Mouse (Mus musculus): Measurements from ENCODE around the gene Ctnnd1. TPM values are rescaled to one million over a fixed set of nuclear protein-coding genes. Genes with fewer than 3 reads are reported as not detected.

Ctnnd1 gene
- polyA plus RNA-seq, 1 experiment from 2014 or later, result 35.7 TPM

- WGBS, result 2% methylated on average over 39 of the region's 39 CpGs
- H3K4me1 ChIP-seq, result peaks cover 22% of the 10 kb centered on the region
Observed at GRCm38 (mm10) chr2:84669828-84670568, 19.4 kb upstream of the Ctnnd1 start.

DNA sequence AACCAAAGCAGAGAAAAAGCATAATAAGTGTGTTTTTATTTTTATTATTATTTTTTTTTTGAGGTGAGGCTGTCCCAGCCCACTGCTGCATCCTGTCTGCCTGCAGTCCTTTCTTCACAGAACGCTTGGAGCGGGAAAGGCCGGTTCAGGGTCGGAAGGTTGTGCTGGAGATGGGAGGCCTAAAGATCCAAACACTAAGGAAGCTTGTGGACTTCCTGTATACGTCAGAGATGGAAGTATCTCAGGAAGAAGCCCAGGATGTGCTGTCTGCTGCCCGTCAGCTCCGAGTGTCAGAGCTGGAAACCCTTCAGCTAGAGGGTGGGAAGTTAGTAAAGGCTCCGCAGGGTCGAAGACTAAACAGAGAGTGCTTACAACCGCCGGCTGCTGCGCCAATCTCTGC lies 15.5 kb upstream of the Ctnnd1 start:
- H3K4me2 ChIP-seq (replicated peaks), result no peak overlapping the region
- no peak for ATAC-seq (replicated peaks)
- H3K4me3 ChIP-seq, result no peak overlapping the region
- H3K9me3 ChIP-seq, result no peaks in the 10 kb centered on the region
- H3K27ac ChIP-seq (replicated peaks), result no peak overlapping the region
- no peak overlapping the region for H3K9ac ChIP-seq (replicated peaks)
- H3K27me3 ChIP-seq, result no peaks in the 10 kb centered on the region
- H3K4me1 ChIP-seq, result peaks cover 18% of the 10 kb centered on the region
- peaks cover 11% of the 10 kb centered on the region; the same call in 1 of the 2 replicates for H3K36me3 ChIP-seq
- WGBS, result 73% methylated on average over 12 of the region's 12 CpGs

More at GRCm38 (mm10) chr2:84669828-84670568, 19.4 kb upstream of the Ctnnd1 start:
- Histone ChIP-seq H3K36me3 (peaks cover 30% of the 10 kb centered on the region), H3K9me3 (no peaks in the 10 kb centered on the region), H3K27ac (replicated peaks) (peak overlapping the region; percentile 92), H3K4me3 (peak overlapping the region; percentile 98), H3K4me2 (replicated peaks) (peak overlapping the region; percentile 80), H3K9ac (replicated peaks) (peak overlapping the region; percentile 93), H3K27me3 (no peaks in the 10 kb centered on the region)
- peak; percentile 76 for ATAC-seq (replicated peaks)

GRCm38 (mm10) chr2:84662866-84663265 lies 12.3 kb upstream of the Ctnnd1 start:
- WGBS, result 24% methylated on average over 2 of the region's 2 CpGs

DNA sequence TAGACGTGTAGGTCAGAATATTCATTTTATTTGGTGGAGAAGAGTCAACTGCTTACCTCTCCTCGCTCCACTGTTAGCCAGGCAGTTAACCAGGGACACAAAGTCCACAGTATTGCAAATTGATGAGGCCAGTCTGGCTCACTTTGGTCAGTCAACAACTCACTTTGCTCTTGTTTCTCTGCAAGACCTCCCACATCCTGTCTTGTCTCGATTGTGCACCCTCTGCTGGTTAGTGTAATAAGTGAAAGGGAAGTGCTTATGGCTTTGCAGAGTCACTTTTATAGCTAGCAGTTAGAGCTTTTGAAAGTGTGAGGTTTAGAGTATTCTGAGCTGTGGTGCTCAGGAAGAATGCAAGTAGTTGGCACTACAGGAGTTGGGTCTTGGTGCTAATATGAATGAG lies 9.7 kb upstream of the Ctnnd1 start:
- Histone ChIP-seq H3K36me3 (no peaks in the 10 kb centered on the region), H3K27ac (replicated peaks) (no peak overlapping the region), H3K27me3 (no peaks in the 10 kb centered on the region), H3K9ac (replicated peaks) (no peak overlapping the region), H3K4me2 (replicated peaks) (no peak overlapping the region), H3K9me3 (no peaks in the 10 kb centered on the region), H3K4me3 (no peak overlapping the region), H3K4me1 (no peaks in the 10 kb centered on the region)
- WGBS, result 73% methylated on average over 3 of the region's 3 CpGs
- ATAC-seq (replicated peaks), result no peak

More at GRCm38 (mm10) chr2:84662866-84663265, 12.3 kb upstream of the Ctnnd1 start:
- no peaks in the 10 kb centered on the region for H3K36me3 ChIP-seq
- no peak overlapping the region for H3K4me3 ChIP-seq
- no peak overlapping the region for H3K27ac ChIP-seq (replicated peaks)
- H3K9me3 ChIP-seq, result no peaks in the 10 kb centered on the region
- no peaks in the 10 kb centered on the region for H3K27me3 ChIP-seq
- no peak overlapping the region for H3K9ac ChIP-seq (replicated peaks)
- H3K4me1 ChIP-seq, result no peaks in the 10 kb centered on the region
- ATAC-seq (replicated peaks), result no peak
- no peak overlapping the region for H3K4me2 ChIP-seq (replicated peaks)

GRCm38 (mm10) chr2:84658806-84659205 lies 8.2 kb upstream of the Ctnnd1 start, which contains the start of gene Btbd18:
Btbd18 (plus strand) TSS chr2:84659079.
- Histone ChIP-seq H3K4me2 (replicated peaks) (no peak within 1 kb of the TSS), H3K27ac (replicated peaks) (no peak within 1 kb of the TSS), H3K4me3 (no peak within 1 kb of the TSS), H3K4me1 (no peaks in the 10 kb centered on the region), H3K9ac (replicated peaks) (no peak within 1 kb of the TSS), H3K9me3 (no peaks in the 10 kb centered on the region), H3K27me3 (no peaks in the 10 kb centered on the region), H3K36me3 (no peaks in the 10 kb centered on the region)
- no peak for ATAC-seq (replicated peaks)
- WGBS, result 93% methylated on average over 32 of the region's 32 CpGs

DNA sequence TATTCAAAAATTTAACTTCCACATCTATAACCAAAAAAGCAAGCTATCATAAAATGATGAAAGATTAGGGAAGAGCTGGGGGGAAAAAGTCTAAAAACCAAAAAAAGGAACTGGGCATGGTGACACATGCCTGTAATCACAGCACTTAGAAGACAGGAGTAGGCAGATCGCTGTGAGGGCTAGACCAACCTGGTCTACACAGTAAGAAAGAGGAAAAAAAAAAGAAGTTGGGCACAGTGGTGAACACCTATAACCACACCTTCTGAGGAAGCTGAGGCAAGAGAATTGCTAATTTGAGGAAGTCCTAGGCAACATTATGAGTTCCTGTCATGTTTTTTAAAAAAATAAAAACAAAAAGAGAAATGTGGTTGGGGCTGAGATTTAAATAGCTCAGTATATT lies 5.3 kb upstream of the Ctnnd1 start:
- H3K4me3 ChIP-seq, result no peak overlapping the region
- H3K9ac ChIP-seq (replicated peaks), result no peak overlapping the region
- no peak overlapping the region for H3K27ac ChIP-seq (replicated peaks)
- H3K27me3 ChIP-seq, result no peaks in the 10 kb centered on the region
- no peaks in the 10 kb centered on the region for H3K36me3 ChIP-seq
- ATAC-seq (replicated peaks), result no peak
- H3K4me2 ChIP-seq (replicated peaks), result no peak overlapping the region
- no peaks in the 10 kb centered on the region for H3K9me3 ChIP-seq
- H3K4me1 ChIP-seq, result peaks cover 9% of the 10 kb centered on the region; the same call in 1 of the 2 replicates
- WGBS, result 74% methylated on average over 1 of the region's 1 CpGs

GRCm38 (mm10) chr2:84653354-84653753 lies 2.8 kb upstream of the Ctnnd1 start:
- Histone ChIP-seq H3K36me3 (no peaks in the 10 kb centered on the region), H3K27ac (replicated peaks) (no peak overlapping the region), H3K4me2 (replicated peaks) (no peak overlapping the region), H3K27me3 (no peaks in the 10 kb centered on the region), H3K9me3 (no peaks in the 10 kb centered on the region), H3K9ac (replicated peaks) (no peak overlapping the region), H3K4me3 (no peak overlapping the region), H3K4me1 (peaks cover 9% of the 10 kb centered on the region; the same call in 1 of the 2 replicates)
- no peak for ATAC-seq (replicated peaks)

GRCm38 (mm10) chr2:84649674-84650073 lies 891 bp downstream of the Ctnnd1 start:
- Histone ChIP-seq H3K36me3 (no peaks in the 10 kb centered on the region), H3K9ac (replicated peaks) (peak overlapping the region; percentile 79), H3K9me3 (no peaks in the 10 kb centered on the region), H3K4me2 (replicated peaks) (peak overlapping the region; percentile 82), H3K4me1 (peaks cover 29% of the 10 kb centered on the region), H3K27me3 (no peaks in the 10 kb centered on the region), H3K4me3 (peak overlapping the region; percentile 63), H3K27ac (replicated peaks) (peak overlapping the region; percentile 97)
- WGBS, result 1% methylated on average over 10 of the region's 10 CpGs
- ATAC-seq (replicated peaks), result no peak

DNA sequence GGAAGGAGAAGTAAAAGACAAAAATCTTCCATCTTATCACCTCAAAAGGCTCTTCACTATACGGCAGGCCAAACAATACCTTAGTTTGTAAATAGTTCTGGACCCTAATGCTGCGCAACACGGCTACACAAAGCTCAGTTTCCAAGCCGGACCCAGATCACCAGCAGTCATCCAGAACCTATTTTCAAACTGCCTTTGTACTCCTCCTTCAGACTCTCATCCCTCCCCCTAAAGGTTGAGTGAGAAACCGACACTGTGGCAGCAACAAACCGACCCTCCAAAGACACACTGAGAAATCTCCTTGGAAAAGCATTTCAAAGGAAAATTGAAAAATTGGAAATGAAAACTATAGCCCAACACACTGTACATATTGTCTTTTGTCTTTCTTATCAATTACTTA lies 2.2 kb downstream of the Ctnnd1 start:
- peak overlapping the region; percentile 63 for H3K4me3 ChIP-seq
- H3K27me3 ChIP-seq, result no peaks in the 10 kb centered on the region
- no peaks in the 10 kb centered on the region for H3K36me3 ChIP-seq
- no peaks in the 10 kb centered on the region for H3K9me3 ChIP-seq
- no peak for ATAC-seq (replicated peaks)
- H3K4me1 ChIP-seq, result peaks cover 29% of the 10 kb centered on the region
- H3K27ac ChIP-seq (replicated peaks), result peak overlapping the region; percentile 38
- WGBS, result 21% methylated on average over 6 of the region's 6 CpGs
- H3K4me2 ChIP-seq (replicated peaks), result peak overlapping the region; percentile 82
- peak overlapping the region; percentile 79 for H3K9ac ChIP-seq (replicated peaks)

DNA sequence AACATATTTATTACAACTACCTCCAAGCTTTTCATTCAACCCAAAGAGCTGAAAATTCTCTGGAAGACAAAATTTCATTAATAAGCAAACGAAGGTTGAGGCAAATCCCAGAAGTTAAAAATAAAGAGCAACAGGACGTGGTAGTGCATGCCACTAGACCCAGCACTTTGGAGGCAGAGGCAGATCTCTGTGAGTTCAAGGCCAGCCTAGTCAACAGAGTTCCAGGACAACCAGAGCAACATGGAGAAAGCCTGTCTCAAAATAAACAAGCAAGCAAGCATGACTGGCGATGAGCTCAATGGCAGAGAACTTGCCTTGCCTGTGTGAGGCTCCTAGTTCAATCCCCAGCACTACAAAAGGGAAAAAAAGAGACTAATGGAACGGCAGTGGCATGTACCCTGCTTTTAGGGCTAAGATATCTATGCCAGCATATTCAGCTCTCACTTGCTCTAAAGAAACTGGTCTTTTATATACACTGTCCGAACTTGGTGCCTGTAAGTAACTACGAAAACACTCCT lies 3.5 kb downstream of the Ctnnd1 start:
- H3K9ac ChIP-seq (replicated peaks), result no peak overlapping the region
- ATAC-seq (replicated peaks), result no peak
- H3K9me3 ChIP-seq, result no peaks in the 10 kb centered on the region
- WGBS, result 95% methylated on average over 6 of the region's 6 CpGs
- H3K27ac ChIP-seq (replicated peaks), result no peak overlapping the region
- H3K4me1 ChIP-seq, result peaks cover 31% of the 10 kb centered on the region
- peak overlapping the region; percentile 82 for H3K4me2 ChIP-seq (replicated peaks)
- no peaks in the 10 kb centered on the region for H3K27me3 ChIP-seq
- no peaks in the 10 kb centered on the region for H3K36me3 ChIP-seq
- H3K4me3 ChIP-seq, result peak overlapping the region; percentile 63

DNA sequence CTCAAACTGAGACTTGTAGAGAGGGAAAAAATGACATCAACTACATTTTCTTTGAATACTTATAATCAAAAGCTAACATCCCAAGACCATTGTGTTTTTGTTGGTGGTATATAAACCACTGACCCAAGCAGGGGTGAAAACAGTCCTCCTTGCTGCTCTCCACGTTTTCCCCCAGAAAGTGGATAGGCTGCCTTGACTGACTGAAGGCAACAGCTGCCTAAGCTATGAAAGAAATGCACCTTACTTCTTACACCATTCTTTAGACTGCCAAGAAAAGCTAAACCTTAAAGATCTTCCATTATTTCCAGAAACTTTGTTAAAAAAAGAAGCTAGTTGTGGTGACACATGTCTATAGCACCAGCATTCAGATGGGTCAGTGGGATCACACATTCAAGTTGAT lies 4.4 kb downstream of the Ctnnd1 start:
- Histone ChIP-seq H3K4me1 (peaks cover 25% of the 10 kb centered on the region), H3K4me2 (replicated peaks) (no peak overlapping the region), H3K9me3 (no peaks in the 10 kb centered on the region), H3K27ac (replicated peaks) (no peak overlapping the region), H3K9ac (replicated peaks) (no peak overlapping the region), H3K27me3 (no peaks in the 10 kb centered on the region), H3K4me3 (no peak overlapping the region), H3K36me3 (no peaks in the 10 kb centered on the region)
- no peak for ATAC-seq (replicated peaks)
- 87% methylated on average over 1 of the region's 1 CpGs for WGBS

DNA sequence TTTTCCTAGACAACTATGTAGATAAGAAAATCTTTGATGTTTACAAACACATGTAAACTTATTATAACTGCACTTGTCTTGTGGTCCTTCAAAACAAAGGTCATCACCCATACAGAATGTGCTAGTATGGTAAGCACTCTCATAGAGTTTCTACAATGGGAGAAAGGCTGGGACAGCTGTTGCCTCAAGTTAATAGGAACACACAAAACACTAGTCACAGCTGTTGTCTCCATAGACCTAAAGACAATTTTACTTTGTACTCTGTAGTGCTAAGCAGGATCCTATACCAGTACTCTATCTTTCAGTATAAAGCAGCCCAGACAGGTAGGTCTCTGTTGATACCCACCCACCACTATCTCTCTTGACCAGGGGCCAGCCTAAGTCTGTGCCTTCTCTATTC lies 9.7 kb downstream of the Ctnnd1 start:
- no peak for ATAC-seq (replicated peaks)

More for the DNA sequence above, 9.7 kb downstream of the Ctnnd1 start:
- H3K36me3 ChIP-seq, result no peaks in the 10 kb centered on the region
- no peak overlapping the region for H3K4me2 ChIP-seq (replicated peaks)
- H3K9me3 ChIP-seq, result no peaks in the 10 kb centered on the region
- H3K9ac ChIP-seq (replicated peaks), result no peak overlapping the region
- H3K27me3 ChIP-seq, result no peaks in the 10 kb centered on the region
- H3K27ac ChIP-seq (replicated peaks), result no peak overlapping the region
- no peak overlapping the region for H3K4me3 ChIP-seq
- peaks cover 33% of the 10 kb centered on the region for H3K4me1 ChIP-seq
